Mouse (Mus musculus) layer of hippocampus, postnatal 36 days (tissue): Measurements from ENCODE around the gene Ddo. TPM values are rescaled to one million over a fixed set of nuclear protein-coding genes. Genes with fewer than 3 reads are reported as not detected.

ENCODE experiments used
- DNase-seq, 2 experiments: peaks; one replicate each; pipeline ENCODE4 v3.0.0; 2022
- total RNA-seq, 2 experiments: library from RNA; stranded (reverse); gene quantifications; 2 replicates each; pipeline ENCODE4 v1.2.3; 2021

Ddo gene
- total RNA-seq, 2 experiments from 2014 or later: 15.0 to 16.8 TPM

DNA sequence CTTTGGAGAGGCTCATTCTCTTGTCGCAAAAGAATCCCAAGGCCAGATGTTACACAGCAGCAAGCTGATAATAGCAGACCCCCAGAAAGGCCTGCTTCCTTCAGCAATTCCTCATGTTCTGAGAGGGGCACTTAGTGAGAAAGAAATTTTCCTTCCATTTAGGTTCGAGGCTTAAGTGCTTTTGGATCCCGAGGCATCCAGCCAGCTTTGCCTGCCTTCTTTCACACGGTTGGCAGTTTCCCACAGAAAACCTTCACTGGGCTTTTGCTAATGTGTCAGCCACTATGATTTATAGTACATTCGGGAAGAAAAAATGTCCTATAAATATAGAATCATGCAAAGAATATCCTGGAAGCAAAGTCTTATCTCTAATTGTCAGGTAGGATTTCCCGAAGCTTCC is 89.3 kb downstream of the Ddo start:
- no peak for DNase-seq

- no peak for DNase-seq
Observed at GRCm38 (mm10) chr10:40720883-40721282, 91.1 kb downstream of the Ddo start.

- DNase-seq: no peak
Observed at GRCm38 (mm10) chr10:40724342-40724741, 94.5 kb downstream of the Ddo start.

- no peak for DNase-seq
Observed at GRCm38 (mm10) chr10:40725066-40725465, 95.3 kb downstream of the Ddo start.

GRCm38 (mm10) chr10:40725471-40725870 is 95.7 kb downstream of the Ddo start:
- DNase-seq: no peak

DNA sequence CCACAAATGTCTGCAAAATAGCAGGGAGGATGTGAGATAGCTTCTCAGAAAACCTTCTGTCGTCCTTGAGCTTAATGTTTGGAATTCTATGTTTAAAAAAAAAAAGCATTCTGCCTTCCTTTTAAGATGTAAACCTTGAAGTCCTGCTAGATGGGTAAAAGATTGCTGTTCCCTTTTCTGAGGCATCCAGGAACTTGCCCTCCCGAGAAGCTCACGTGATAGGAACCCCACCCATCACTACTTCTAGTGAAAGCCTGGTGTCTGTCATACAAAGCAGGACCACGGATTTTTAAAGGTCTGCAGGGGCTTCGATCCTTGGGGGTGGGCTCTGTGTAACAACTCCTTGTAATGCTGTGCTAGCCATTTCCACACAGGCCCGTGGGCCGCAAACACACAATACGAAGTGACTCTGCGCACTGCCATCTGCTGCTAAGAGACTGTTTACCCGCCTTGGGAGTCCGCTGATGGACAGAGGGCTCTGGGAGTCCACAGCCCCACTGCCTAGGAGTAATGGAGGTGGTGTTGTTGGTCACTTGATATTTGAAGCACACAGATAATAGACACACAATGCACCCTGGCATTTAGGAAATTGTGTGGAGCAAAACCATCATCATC is 96.6 kb downstream of the Ddo start:
- DNase-seq: no peak

DNA sequence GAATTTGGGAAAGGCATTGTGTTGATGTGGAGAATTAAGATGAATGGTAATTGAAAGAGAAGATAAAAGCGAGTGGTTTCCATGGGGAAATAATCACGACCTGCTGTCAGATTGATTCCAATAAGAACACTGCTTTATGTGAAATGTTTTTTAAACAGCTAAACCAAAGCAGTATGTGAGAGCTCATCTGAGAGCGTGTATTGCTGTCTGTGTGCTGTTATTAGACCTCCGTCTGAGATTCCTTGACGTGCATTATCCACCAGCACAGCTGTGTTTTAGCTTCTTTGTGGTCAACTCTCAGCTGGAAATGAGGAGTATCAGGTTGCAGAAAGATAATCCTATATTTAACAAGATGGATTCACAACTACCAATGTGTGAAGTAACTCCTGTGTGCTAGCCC is 97.2 kb downstream of the Ddo start:
- DNase-seq: no peak

DNA sequence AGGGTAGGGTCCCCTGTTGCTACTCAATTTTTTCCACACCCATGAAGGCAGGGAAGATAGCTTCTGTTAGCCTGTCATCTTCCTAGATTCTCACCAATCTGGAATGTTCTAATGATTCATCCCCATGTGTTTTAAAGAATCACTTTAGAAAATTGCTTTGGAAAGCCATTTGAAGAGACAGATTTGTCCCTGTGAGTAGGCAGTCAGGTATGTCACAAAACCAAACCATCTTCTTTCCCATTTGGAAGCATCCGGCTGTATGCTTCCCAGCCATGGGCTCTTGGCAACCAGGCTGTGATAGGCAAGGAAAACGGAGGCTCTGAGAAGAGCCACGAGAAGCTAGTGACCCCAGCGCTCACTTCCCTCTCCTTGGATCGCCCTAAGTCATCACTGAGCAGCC is 100.4 kb downstream of the Ddo start:
- no peak for DNase-seq

Other genes with a start within 250 kb of the Ddo start
- gene Slc22a16, start 59.7 kb upstream of the Ddo start, total RNA-seq: not detected
- gene Mettl24, start 53.3 kb downstream of the Ddo start, total RNA-seq: 1 to 10 TPM; 1.9 to 3.0 TPM